Mouse (Mus musculus): ENCODE data around the gene 5730522E02Rik. TPM values are rescaled to one million over a fixed set of nuclear protein-coding genes. Genes with fewer than 3 reads are reported as not detected.

Gene 5730522E02Rik
- polyA plus RNA-seq, 1 experiment, result 8.8 TPM

- Histone ChIP-seq H3K4me1 (ENCODE audit: control insufficient read depth, insufficient read depth, low read length) (no peaks in the 10 kb centered on the region), H3K27ac (ENCODE audit: insufficient read depth, low read length) (no peak overlapping the region), H3K4me3 (ENCODE audit: insufficient read depth, low read length) (no peak overlapping the region)
- TF ChIP-seq POLR2A (IDR thresholded peaks at IDR 0.05; ENCODE audit: extremely low read depth, insufficient read depth, low read length) (no peak), CTCF (IDR thresholded peaks at IDR 0.05; ENCODE audit: extremely low read depth, insufficient read depth, low read length) (no peak)
These were observed 536.4 kb downstream of the 5730522E02Rik start for GRCm38 (mm10) chr11:25674194-25674593.

GRCm38 (mm10) chr11:25670018-25670417 lies 540.5 kb downstream of the 5730522E02Rik start:
- H3K4me3 ChIP-seq (ENCODE audit: insufficient read depth, low read length), result no peak overlapping the region
- TF ChIP-seq CTCF (IDR thresholded peaks at IDR 0.05; ENCODE audit: extremely low read depth, insufficient read depth, low read length) (no peak), POLR2A (IDR thresholded peaks at IDR 0.05; ENCODE audit: extremely low read depth, insufficient read depth, low read length) (no peak)
- no peaks in the 10 kb centered on the region for H3K4me1 ChIP-seq (ENCODE audit: control insufficient read depth, insufficient read depth, low read length)
- H3K27ac ChIP-seq (ENCODE audit: insufficient read depth, low read length), result no peak overlapping the region

- Histone ChIP-seq H3K27ac (ENCODE audit: insufficient read depth, low read length) (no peak overlapping the region), H3K4me3 (ENCODE audit: insufficient read depth, low read length) (no peak overlapping the region), H3K4me1 (ENCODE audit: control insufficient read depth, insufficient read depth, low read length) (no peaks in the 10 kb centered on the region)
- TF ChIP-seq CTCF (IDR thresholded peaks at IDR 0.05; ENCODE audit: extremely low read depth, insufficient read depth, low read length) (no peak), POLR2A (IDR thresholded peaks at IDR 0.05; ENCODE audit: extremely low read depth, insufficient read depth, low read length) (no peak)
These were observed 545.9 kb downstream of the 5730522E02Rik start for GRCm38 (mm10) chr11:25664562-25665104.

- no peak for TF ChIP-seq POLR2A (IDR thresholded peaks at IDR 0.05; ENCODE audit: extremely low read depth, insufficient read depth, low read length)
- no peak for TF ChIP-seq CTCF (IDR thresholded peaks at IDR 0.05; ENCODE audit: extremely low read depth, insufficient read depth, low read length)
- Histone ChIP-seq H3K4me3 (ENCODE audit: insufficient read depth, low read length) (no peak overlapping the region), H3K27ac (ENCODE audit: insufficient read depth, low read length) (no peak overlapping the region), H3K4me1 (ENCODE audit: control insufficient read depth, insufficient read depth, low read length) (peaks cover 3% of the 10 kb centered on the region; the same call in 1 of the 2 replicates)
These were observed 564.3 kb downstream of the 5730522E02Rik start for GRCm38 (mm10) chr11:25646282-25646681.

- no peak for TF ChIP-seq CTCF (IDR thresholded peaks at IDR 0.05; ENCODE audit: extremely low read depth, insufficient read depth, low read length)
- no peak for TF ChIP-seq POLR2A (IDR thresholded peaks at IDR 0.05; ENCODE audit: extremely low read depth, insufficient read depth, low read length)
- H3K27ac ChIP-seq (ENCODE audit: insufficient read depth, low read length), result no peak overlapping the region
- H3K4me3 ChIP-seq (ENCODE audit: insufficient read depth, low read length), result peak overlapping the region; percentile 47
- H3K4me1 ChIP-seq (ENCODE audit: control insufficient read depth, insufficient read depth, low read length), result peaks cover 3% of the 10 kb centered on the region; the same call in 1 of the 2 replicates
These were observed 565.6 kb downstream of the 5730522E02Rik start for GRCm38 (mm10) chr11:25644767-25645622.

GRCm38 (mm10) chr11:25606886-25607285 lies 603.7 kb downstream of the 5730522E02Rik start:
- Histone ChIP-seq H3K4me3 (ENCODE audit: insufficient read depth, low read length) (no peak overlapping the region), H3K4me1 (ENCODE audit: control insufficient read depth, insufficient read depth, low read length) (no peaks in the 10 kb centered on the region; the same call in 1 of the 2 replicates), H3K27ac (ENCODE audit: insufficient read depth, low read length) (no peak overlapping the region)
- no peak for TF ChIP-seq POLR2A (IDR thresholded peaks at IDR 0.05; ENCODE audit: extremely low read depth, insufficient read depth, low read length)
- TF ChIP-seq CTCF (IDR thresholded peaks at IDR 0.05; ENCODE audit: extremely low read depth, insufficient read depth, low read length), result no peak

GRCm38 (mm10) chr11:25600030-25600429 lies 610.5 kb downstream of the 5730522E02Rik start:
- Histone ChIP-seq H3K27ac (ENCODE audit: insufficient read depth, low read length) (no peak overlapping the region), H3K4me1 (ENCODE audit: control insufficient read depth, insufficient read depth, low read length) (no peaks in the 10 kb centered on the region), H3K4me3 (ENCODE audit: insufficient read depth, low read length) (no peak overlapping the region)
- no peak for TF ChIP-seq CTCF (IDR thresholded peaks at IDR 0.05; ENCODE audit: extremely low read depth, insufficient read depth, low read length)
- TF ChIP-seq POLR2A (IDR thresholded peaks at IDR 0.05; ENCODE audit: extremely low read depth, insufficient read depth, low read length), result no peak

- TF ChIP-seq CTCF (IDR thresholded peaks at IDR 0.05; ENCODE audit: extremely low read depth, insufficient read depth, low read length) (no peak), POLR2A (IDR thresholded peaks at IDR 0.05; ENCODE audit: extremely low read depth, insufficient read depth, low read length) (no peak)
- H3K4me1 ChIP-seq (ENCODE audit: control insufficient read depth, insufficient read depth, low read length), result no peaks in the 10 kb centered on the region
- H3K4me3 ChIP-seq (ENCODE audit: insufficient read depth, low read length), result no peak overlapping the region
- no peak overlapping the region for H3K27ac ChIP-seq (ENCODE audit: insufficient read depth, low read length)
These were observed 615.3 kb downstream of the 5730522E02Rik start for GRCm38 (mm10) chr11:25595303-25595702.

GRCm38 (mm10) chr11:25594780-25595179 lies 615.8 kb downstream of the 5730522E02Rik start:
- H3K4me3 ChIP-seq (ENCODE audit: insufficient read depth, low read length), result no peak overlapping the region
- no peak overlapping the region for H3K27ac ChIP-seq (ENCODE audit: insufficient read depth, low read length)
- no peaks in the 10 kb centered on the region for H3K4me1 ChIP-seq (ENCODE audit: control insufficient read depth, insufficient read depth, low read length)
- TF ChIP-seq POLR2A (IDR thresholded peaks at IDR 0.05; ENCODE audit: extremely low read depth, insufficient read depth, low read length) (no peak), CTCF (IDR thresholded peaks at IDR 0.05; ENCODE audit: extremely low read depth, insufficient read depth, low read length) (no peak)

GRCm38 (mm10) chr11:25592268-25592667 lies 618.3 kb downstream of the 5730522E02Rik start:
- TF ChIP-seq CTCF (IDR thresholded peaks at IDR 0.05; ENCODE audit: extremely low read depth, insufficient read depth, low read length), result no peak
- no peak for TF ChIP-seq POLR2A (IDR thresholded peaks at IDR 0.05; ENCODE audit: extremely low read depth, insufficient read depth, low read length)
- H3K27ac ChIP-seq (ENCODE audit: insufficient read depth, low read length), result no peak overlapping the region
- no peak overlapping the region for H3K4me3 ChIP-seq (ENCODE audit: insufficient read depth, low read length)
- H3K4me1 ChIP-seq (ENCODE audit: control insufficient read depth, insufficient read depth, low read length), result no peaks in the 10 kb centered on the region
